Mouse (Mus musculus): ENCODE measurements around the gene Mbtps1.

Gene Mbtps1

DNA sequence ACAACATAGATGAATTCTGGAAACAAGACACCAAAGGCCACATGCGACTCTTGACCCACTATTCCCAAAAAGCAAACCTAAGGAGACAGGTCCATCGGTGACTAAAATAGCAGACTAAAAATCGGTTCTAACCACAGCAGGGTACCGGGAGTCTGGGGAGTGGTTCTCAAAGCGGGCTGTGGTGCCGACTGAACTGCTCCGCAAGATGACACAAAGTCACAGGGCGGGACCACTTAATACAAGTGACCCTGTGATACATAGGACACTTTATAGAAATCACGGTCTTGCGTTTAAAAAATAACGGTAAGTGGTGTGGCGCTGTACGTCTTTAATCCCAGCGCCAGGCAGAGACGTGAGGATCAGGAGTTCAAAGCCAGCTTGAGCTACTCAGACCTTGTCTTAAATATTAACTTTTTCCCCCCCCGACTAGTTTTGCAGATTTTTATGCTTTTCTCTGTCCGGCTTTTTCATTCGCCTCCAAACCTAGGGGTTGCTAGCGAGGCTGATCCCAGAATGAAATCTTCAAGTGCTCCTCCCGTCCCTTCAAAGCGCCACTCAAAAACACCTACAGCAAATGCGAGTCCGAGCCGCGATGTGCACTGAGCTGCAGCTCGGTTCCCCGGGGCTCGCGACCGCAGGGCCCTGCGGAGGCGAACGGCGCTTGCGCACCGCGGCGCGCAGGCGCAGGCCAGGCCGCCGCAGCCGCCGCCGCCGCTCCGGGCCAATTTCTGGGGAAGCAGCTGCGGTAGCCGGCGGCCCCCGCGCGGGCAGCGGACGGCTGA lies 523 bp downstream of the Mbtps1 start:
- no peak for DNase-seq (ENCODE audit: low spot score in 2 of 2)

DNA sequence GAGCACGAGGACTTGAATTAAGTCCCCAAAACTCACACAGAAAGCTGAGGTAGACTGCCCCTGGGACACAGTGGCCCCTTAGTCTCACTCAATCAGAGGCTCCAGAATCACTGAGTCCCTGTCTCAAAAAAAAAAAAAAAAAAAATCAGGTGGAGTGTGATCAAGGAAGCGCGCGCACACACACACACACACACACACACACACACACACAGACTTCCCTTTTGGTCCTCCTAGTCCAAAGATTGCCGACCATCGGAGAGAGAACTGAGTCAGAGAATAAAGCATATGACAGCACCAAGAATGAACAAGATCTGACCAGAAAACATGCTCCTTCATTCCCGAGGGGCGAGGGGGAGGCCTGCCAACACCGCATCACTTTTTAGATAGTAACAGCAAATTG lies 1.4 kb downstream of the Mbtps1 start:
- DNase-seq (ENCODE audit: low spot score in 2 of 2) = no peak

GRCm38 (mm10) chr8:119555861-119556260 lies 2.7 kb downstream of the Mbtps1 start:
- DNase-seq (ENCODE audit: low spot score in 2 of 2) = no peak

DNA sequence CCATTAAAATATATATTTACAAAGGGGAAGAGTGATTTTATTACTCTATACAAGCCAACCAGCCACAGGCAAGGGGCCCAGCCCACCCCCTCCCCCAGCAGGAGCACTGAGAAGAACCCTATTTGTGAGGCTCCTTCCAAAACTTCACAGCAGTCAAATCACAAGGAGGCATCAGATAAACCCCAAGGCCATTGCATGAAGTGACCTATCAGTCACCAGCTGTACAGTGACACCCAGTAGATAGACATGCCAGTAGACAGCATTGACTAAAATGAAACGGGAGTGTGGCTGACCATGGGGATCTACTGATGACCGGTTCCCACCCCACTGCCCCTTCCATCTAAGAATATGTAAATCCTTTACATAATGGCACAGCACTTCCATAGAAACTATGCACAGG lies 5.6 kb downstream of the Mbtps1 start:
- DNase-seq (ENCODE audit: low spot score in 2 of 2) = no peak

DNA sequence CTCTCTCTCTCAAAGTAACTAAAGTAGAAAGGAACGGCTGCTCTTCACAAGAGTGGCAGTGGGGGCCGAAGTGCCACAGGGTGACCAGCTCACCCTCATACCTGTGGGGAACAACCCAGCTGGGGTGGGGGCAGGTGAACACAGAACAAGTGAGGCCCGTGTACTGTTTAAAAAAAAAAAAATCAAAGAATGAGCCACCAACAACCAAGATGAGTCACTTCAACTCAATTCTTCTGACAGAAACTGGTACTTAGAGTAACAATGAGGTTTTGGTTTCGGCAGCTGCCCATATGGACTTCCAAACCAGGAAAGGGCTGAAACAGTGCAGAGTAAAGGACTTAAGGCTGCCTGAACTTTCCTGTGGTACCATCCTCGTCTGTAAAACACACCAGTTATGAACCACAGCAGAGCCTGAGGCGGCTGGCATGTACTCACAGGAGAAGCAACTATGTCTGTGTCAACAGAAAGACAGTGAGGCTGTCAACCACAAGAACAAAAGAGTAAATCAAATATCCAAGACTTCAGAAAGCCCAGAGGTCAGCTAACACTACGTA lies 9.9 kb downstream of the Mbtps1 start:
- DNase-seq (ENCODE audit: low spot score in 2 of 2) = no peak

DNA sequence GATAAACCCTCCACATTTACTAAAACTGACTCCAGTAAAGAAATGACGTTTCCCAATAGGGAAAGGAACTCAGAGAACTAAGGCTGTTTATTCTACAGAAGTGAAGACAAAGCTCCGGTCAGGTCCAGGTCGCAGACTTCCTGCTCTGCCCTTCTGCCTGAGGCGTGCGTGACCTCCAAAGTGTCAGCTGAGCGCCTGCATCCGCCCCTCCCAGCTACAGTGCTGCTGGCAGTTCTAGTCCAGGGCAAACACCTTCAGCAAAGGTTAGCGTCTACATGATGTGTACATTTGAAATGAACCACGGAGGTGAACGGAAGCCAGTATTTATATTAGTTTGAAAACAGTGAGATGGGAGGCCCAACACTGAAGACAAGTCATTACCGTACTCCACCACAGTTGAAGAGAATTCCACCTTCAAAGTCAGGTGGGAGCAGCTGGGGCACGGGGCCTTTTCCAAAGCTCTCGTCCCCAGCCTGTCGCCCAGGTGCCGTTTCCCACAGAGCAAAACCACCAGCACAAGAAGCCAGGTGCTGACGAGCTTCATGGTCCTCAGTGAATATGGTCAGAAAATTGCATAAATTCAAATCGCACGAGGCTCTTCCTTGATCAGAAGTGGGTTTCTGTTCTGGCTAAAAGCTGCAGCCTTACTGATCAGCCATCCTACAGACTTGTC lies 11.4 kb downstream of the Mbtps1 start:
- DNase-seq (ENCODE audit: low spot score in 2 of 2) = no peak

DNA sequence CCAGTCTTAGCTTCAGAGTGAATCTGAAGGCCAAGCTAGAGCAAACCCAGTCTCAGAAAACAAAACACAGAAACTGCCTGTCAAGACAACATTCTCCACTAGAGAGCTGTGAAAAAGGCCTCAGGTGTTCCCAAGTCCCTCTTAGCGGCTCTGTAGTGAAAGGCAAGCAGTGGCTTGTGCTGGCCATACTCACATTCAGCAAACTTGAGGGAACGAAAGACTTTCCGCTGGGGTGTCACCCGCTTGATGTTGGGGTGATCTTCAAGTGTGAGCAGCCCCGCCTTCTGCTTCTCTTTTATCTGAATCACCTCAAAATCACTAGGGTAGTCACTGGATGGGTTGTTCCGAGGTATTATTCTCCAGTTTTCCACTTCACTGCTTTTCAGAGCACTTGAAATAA lies 12.7 kb downstream of the Mbtps1 start:
- DNase-seq (ENCODE audit: low spot score in 2 of 2) = no peak

DNA sequence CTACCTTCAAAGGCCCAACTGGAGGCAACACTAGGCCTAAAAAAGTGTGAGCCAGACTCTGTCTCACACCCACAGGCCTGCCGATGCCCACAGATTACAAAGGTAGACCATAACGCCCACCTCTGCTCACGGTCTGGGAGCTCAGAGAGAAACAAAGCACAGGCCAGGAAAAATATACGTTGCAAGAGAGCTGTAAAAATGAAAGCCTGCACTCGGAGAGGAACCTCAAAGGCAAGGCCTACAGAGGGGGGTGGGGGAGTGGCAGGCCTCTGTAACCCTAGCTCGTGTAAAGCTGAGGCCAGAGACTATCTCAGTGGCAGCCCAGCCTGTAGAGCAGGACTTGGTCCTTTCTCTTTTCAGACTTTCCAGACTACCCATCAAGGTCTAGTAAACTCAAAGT lies 13.4 kb downstream of the Mbtps1 start:
- DNase-seq (ENCODE audit: low spot score in 2 of 2) = no peak

DNA sequence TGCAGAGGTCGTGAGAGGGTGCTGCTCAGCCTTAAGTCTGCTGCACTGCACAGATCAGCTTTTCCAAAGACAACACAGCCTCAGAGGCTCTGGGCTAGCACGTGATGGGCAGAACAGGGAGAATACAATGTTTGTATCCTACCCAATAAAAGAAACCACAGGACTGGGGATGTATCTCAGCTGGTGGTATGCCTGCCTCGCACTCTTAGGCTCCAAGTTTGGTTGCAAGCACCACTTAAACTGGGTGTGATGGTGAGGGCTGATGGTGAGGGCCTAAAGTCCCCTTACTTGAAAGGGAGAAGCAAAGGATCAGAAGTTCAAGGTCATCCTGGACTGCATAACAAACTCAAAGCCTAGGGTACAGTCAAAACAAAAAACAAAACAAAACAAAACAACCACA lies 13.9 kb downstream of the Mbtps1 start:
- no peak for DNase-seq (ENCODE audit: low spot score in 2 of 2)

DNA sequence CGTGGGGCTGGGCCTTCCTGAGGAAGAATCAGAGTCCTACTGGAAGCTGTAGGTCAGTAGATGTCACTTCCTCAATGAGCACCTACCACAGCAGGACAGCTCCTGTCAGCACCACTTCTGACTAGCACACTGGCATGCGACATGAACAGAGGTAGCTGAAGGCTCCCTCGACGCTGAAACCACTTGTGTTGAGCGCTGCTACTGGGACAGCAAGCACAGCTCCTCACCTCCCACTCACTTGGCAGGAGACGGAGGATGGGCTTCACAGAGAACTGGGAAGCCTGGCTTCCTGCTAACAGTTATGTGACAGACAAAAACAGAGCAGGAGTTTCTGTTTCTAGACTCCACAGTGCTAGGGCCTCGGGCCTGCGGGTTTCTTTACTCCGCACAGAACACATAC lies 26.6 kb downstream of the Mbtps1 start:
- no peak for DNase-seq (ENCODE audit: low spot score in 2 of 2)

DNA sequence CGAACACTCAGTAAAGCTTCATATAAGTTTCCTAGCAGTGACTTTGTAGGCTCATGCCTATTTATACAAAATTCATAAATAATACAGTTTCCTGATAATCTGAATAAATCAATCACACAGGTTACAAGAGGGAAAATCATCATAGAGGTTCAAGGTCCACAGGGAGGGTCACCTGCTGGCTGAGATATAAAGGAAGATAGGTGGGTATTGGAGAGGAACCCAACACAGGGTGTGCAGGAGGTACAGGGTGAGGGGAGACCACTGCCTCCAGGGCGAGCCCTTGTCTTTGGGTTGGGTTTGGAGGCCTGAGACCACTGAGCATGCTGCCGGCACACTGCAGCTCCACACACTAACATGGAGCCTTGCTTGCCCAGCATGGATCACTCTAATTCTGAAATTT lies 27.1 kb downstream of the Mbtps1 start:
- no peak for DNase-seq (ENCODE audit: low spot score in 2 of 2)

- no peak for DNase-seq (ENCODE audit: low spot score in 2 of 2)
Observed at GRCm38 (mm10) chr8:119530937-119531336, 27.6 kb downstream of the Mbtps1 start.

GRCm38 (mm10) chr8:119528762-119529161 lies 29.8 kb downstream of the Mbtps1 start:
- no peak for DNase-seq (ENCODE audit: low spot score in 2 of 2)

- no peak for DNase-seq (ENCODE audit: low spot score in 2 of 2)
Observed at GRCm38 (mm10) chr8:119520102-119520501, 38.4 kb downstream of the Mbtps1 start.

- no peak for DNase-seq (ENCODE audit: low spot score in 2 of 2)
Observed at GRCm38 (mm10) chr8:119516674-119517073, 41.9 kb downstream of the Mbtps1 start.

GRCm38 (mm10) chr8:119515767-119516166 lies 42.8 kb downstream of the Mbtps1 start:
- DNase-seq (ENCODE audit: low spot score in 2 of 2) = no peak

GRCm38 (mm10) chr8:119514940-119515339 lies 43.6 kb downstream of the Mbtps1 start:
- DNase-seq (ENCODE audit: low spot score in 2 of 2) = no peak

DNA sequence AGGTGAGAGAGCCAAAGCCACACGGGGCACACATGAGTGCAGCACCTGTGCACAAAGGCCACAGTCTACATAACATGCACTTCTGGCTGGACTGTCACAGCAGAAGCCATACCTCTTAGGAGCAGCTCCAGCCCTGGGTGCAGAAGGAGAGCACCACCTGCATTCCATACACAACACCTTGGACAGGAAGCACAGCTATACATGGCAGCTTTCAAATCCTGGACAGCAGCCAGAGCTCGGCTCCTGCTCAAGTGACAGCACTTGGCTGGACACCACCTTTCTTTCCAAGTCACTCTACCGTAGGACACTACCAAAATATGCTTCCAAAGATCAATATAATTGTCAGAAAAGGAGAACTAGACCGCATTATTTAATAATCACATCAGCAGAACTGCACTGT lies 45.1 kb downstream of the Mbtps1 start:
- no peak for DNase-seq (ENCODE audit: low spot score in 2 of 2)

DNA sequence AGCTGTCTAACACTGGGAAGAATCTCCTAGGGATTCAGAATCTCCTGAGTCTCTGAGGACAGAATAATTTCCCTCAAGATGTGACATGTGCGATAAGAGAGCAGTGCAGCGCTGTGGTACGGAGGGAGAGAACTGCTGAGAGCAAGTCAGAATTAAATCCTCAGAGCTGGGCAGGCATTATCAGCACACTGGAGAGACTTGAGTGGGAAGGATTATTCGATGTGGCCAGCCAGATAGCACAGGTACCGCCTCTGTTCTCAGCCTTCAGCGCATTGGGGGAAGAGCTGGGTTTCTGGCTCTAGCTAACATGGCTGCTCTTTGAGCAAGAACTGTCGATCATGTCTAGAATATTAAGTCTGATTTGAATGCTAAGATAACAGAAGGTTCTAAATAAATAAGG lies 46.8 kb downstream of the Mbtps1 start:
- no peak for DNase-seq (ENCODE audit: low spot score in 2 of 2)

DNA sequence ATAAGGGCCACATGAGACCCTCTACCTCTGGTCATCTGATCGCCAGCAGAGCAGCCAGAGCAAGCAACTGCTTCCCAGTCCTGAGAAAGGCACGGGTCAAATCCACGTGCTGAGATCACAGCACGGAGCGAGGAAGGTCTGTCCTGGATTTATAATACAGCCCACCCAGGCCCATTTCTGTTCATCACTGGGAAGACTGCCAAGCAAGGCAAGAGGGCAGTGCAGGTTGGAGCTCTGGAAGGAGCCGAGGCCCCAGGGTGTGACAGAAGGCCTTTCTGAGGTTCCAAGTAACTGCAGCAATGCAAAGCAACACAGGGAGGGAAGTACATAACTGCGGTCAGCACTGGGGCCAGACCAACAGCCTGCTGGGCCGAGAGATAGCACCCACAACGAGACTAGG lies 48.1 kb downstream of the Mbtps1 start:
- no peak for DNase-seq (ENCODE audit: low spot score in 2 of 2)

GRCm38 (mm10) chr8:119506106-119506505 lies 52.4 kb downstream of the Mbtps1 start:
- no peak for DNase-seq (ENCODE audit: low spot score in 2 of 2)

DNA sequence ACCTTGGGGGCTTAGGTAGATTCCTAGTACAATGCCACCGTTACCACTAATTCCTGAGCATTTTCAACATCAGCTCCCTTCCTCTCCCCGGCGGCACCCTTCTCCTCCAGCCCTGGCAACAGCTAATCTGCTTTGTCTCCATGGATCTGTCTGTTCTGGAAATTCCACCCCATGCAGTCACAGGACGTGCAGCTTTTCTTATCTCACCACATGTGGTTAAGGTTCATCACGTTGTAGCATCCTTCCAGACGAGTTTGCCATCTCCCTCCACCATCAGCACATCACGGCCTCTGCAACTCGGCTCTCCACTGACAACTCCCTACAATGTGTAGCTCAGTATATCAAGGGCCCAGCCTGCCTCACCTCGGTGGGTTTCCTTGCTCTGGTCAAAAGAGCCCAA lies 53.0 kb downstream of the Mbtps1 start:
- DNase-seq (ENCODE audit: low spot score in 2 of 2) = no peak

DNA sequence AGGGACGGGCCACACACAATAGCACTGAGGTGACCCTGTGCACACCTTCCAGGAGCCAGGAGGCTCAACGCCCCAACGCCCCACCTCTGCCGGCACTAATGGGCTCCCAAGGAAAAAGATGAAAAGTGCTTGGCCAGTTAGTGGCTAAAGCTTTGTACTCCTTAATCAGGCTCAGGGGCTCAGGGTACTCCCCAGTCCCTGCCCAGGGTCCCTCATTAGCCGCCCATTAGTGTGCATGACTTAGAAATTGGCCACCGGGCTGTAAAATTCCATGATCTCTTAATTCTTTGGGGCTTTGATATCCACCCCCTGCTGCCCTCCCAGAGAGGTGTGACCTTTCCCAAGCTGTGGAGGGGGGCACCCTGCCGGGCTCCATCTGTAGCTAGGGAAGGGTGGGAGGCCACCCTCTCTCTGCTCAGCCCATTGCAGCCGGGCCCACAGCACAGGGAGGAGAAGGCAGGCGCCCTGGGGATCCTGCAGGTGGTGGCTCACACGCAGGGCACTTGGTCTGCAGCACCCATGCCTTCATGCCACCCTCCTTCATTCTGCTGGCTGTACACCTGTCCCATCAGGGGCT lies 55.3 kb downstream of the Mbtps1 start:
- DNase-seq (ENCODE audit: low spot score in 2 of 2) = no peak
